Mouse (Mus musculus) kidney, adult 2 months (tissue): ENCODE measurements around the gene Tatdn3.

Source experiments
- CTCF ChIP-seq: fragments of 200-500 bp; conservative IDR thresholded peaks from 2 replicates; pipeline ENCODE4 v1.5.1; 2011; ENCODE audit warnings: low read depth, mild to moderate bottlenecking, control low read depth, low read length, moderate library complexity, mixed read lengths; ENCODE audit not compliant: insufficient read depth, insufficient read length
- POLR2A ChIP-seq: fragments of 200-500 bp; IDR thresholded peaks from one replicate; pipeline ENCODE4 v1.6.1; 2011; ENCODE audit warnings: low read depth, low read length, control low read depth

GRCm38 (mm10) chr1:191014271-191014670, 48.5 kb downstream of the Tatdn3 start:
- TF ChIP-seq CTCF (no peak), POLR2A (no peak)
